Mouse (Mus musculus): ENCODE measurements around the gene Arhgap23. TPM values are rescaled to one million over a fixed set of nuclear protein-coding genes. Genes with fewer than 3 reads are reported as not detected.
A peak's percentile ranks its signal among the peaks of the same experiment; 100 is the strongest.

The Arhgap23 gene
- total RNA-seq, 2 experiments from 2014 or later, result 6.1 to 6.3 TPM

GRCm38 (mm10) chr11:97499865-97500719, 84.8 kb downstream of the Arhgap23 start, which contains the start of gene 4933428G20Rik:
Gene 4933428G20Rik (minus strand): TSS chr11:97500340.
- no peak for ATAC-seq (replicated peaks; ENCODE audit: poor library complexity)

GRCm38 (mm10) chr11:97500720-97501448, 85.6 kb downstream of the Arhgap23 start:
- ATAC-seq (replicated peaks; ENCODE audit: poor library complexity), result no peak

- ATAC-seq (replicated peaks; ENCODE audit: poor library complexity), result no peak
Measured at GRCm38 (mm10) chr11:97502383-97502782, 87.0 kb downstream of the Arhgap23 start.

GRCm38 (mm10) chr11:97502846-97503245, 87.5 kb downstream of the Arhgap23 start:
- ATAC-seq (replicated peaks; ENCODE audit: poor library complexity), result no peak

DNA sequence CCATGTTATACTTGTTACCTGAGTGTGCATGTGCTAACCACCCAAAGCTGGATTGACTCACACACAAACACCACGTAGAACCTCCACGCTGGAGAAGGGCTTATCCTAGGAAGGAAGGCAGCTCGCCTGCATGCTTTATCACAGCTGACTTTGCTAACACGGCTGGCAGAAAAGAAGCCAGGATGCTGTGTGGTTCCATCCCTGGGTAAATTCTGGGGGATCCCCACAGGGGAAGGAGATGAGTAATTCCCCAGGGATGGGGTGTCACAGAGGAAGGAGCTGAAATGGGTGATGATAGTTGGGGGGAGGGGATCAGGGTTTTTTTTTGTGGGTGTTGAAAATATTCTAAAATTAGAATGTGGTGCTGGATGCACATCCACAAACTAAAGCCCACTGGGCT, 90.5 kb downstream of the Arhgap23 start:
- no peak for ATAC-seq (replicated peaks; ENCODE audit: poor library complexity)

DNA sequence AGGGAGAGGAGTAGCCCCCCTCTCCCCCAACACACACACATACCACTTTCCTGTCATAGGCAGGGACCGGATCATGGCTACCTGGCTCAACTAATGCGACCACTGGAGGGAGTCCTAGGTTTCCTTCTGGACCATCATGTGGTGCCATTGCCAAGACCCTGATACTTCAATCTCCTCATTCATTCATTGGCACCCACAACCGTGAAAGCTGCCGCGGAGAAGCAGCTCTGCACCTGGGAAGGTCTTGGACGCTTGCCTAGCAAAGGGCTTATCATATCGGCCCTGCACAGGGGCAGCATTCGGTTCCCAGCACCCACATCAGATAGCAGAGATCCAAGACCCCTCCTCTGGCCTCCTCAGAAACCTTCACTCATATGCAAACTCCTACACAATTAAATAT, 91.0 kb downstream of the Arhgap23 start:
- no peak for ATAC-seq (replicated peaks; ENCODE audit: poor library complexity)

DNA sequence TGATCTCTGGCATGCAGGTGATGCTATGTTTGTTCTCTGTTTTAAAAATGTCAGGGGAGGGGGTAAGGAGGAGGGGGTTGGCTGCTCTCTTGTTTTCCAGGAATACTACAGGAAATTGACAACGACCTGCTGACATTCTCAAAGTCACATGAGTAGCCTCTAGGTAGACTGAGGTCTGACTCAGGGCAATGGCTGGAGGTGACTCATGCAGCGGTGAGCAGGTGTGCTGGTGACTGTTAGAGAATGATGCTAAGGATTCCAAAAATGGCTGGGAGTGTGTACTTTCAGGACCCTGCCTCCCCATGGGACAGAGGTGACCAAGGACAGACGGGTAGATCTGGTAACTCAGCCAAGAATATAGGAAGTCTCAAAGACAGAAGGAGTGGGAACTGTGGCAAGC, 92.9 kb downstream of the Arhgap23 start:
- no peak for ATAC-seq (replicated peaks; ENCODE audit: poor library complexity)

DNA sequence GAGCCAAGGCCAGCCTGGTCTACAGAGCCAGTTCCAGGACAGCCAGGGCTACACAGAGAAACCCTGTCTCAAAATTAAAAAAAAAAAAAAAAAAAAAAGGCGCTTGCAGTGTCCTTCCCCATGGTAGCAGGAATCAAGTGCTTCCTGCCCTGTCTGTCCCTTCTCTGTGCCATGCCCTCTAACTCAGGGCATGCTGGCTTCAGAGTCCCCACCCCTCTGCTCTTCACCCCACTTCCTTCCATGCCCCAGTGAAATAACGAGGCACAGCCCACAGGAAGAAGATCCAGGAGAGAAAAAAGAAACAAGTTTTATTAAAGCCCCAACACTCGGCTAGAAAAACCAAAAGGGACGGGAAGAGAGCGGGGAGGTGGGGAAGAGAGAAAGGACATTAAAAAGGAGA, 93.7 kb downstream of the Arhgap23 start:
- peak; percentile 49 for ATAC-seq (replicated peaks; ENCODE audit: poor library complexity)

DNA sequence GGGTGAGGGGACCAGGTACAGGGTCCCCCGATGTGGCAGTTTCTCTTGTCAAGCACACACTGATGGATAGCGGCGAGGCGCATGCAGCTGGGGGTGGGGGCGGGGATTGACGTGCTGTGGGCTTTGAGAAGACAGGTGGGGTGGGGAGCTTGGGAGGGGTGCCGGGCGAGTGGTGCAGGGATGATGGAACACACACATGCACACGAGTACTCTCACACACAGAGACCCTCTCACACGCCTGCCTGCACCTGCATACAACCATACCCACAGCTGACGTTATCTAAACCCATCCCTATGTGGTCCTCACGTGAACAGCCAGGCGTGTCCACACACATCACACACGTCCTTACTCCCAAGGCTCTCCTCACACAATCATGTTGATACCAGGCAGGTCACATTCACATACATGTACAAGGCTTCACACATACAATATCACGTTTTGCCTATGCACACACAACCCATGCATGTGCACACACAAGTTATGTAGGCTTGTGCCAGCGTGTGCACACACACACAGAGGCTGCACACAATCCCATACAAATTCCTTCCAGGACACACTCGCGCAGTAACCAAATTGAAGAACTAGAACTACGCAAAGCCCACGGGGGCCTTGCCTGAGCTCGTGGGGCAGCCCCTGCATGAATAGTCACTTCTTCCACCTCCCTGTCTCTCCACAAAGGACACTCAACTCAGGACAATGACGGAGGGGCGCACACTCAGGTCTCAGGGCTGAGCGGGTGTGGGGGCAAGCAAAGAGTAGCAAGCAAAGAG, 94.6 kb downstream of the Arhgap23 start:
- no peak for ATAC-seq (replicated peaks; ENCODE audit: poor library complexity)

DNA sequence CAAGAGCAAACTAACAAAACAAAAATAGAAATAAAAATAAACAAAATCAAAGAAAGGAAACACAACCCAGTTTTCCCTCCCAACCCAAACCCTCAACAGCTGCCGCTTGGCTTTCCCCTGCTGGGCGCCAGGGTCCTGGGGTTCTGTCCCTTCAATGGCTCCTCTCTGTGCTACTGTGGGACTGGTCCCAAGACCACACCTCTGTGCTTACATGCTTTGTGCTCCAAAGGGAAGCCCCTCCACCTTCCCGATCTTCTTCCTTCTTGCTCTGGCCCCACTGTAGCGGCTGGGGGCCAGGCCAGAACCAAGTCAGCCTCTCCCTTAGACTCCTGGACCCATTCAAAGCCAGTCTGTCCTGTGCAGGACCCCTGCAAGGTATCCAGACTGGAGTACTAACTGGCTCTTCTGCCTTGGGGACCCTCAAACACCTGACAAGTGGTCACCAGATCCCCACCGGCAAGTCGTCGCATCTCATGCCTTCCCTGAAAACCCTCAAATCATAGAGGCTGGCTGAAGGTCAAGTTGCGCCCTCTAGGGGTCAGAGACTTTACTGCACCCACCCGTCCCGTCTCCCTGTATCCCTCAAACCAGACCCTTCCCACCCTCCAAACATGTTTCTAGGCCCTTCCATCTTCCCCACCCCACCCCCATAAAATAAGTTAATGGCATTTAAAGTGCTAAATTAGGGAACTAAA, 95.8 kb downstream of the Arhgap23 start:
- peak; percentile 83 for ATAC-seq (replicated peaks; ENCODE audit: poor library complexity)

DNA sequence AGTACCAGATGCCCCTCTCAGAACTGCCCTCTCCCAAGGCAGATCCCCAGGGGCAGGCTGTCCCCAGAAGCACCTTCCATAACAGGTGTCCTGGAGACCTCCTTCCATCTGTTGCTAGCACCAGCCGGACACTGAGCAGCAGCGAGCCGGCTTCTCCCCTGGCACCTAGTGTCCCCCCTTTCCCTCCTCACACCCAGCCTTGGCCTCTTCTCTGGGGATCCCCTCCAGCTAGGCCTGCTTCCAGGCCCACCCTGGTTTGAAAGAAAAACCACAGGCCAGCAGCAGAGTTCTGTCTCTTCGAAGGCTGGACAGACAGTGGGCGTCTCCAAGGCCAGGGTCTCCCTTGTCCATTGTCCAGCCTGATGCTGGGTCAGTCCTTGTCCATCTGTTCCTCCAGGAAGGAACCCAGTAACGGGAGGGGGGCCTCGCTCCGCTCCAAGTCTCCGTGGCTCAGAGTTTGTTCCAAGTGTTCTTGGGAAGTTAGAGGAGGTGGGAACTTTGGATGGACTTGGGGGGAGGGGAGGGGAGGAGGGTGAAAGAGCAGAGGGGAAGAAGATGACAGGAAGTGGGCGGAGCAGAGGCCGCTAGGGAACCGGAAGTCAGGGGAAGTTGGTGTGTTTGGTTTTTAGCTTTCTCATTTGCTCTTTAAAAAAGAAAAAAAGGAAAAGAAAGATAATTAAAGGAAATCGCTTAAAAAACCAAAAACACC, 96.5 kb downstream of the Arhgap23 start:
- ATAC-seq (replicated peaks; ENCODE audit: poor library complexity), result peak; percentile 32; the same call in 1 of the 2 replicates

DNA sequence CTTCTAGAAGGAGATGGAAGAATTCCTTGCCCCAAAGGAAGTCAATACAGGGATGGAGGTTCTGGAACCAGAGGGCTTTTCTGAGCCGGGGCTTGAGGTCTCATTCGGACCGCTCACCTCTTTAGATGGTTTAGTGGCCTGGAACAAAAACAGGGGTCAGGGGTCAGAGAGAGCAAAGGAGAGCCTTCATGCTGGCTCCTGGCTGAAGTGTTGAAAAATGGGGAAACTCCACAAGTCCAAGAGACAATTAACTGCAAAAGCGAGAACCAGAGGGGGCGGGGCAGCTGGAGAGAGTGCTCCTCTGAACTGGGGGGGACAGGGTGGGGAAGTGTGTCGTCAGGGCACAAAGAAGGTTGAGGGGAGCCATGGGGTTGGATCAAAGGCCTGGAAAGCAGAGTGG, 97.2 kb downstream of the Arhgap23 start:
- no peak for ATAC-seq (replicated peaks; ENCODE audit: poor library complexity)

DNA sequence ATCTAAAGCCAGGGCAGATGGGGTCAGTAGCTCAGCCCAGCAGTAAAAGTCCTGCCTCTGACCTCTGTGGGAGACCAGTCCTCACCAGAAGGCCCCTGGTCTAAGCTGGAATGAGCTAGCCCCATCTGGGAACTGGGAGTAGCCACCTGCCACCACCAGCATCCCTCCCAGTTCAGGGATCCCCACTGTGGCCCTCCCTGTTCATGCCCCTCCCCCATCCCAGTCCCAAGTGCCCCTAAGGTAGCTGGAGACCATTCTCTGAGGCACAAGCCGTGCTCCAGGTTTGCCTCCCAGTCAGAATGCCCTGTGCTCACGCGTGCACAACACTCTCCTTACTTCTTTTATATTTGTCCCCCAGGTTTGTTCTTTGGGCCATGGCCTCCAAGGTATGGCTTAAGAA, 97.7 kb downstream of the Arhgap23 start:
- no peak for ATAC-seq (replicated peaks; ENCODE audit: poor library complexity)

DNA sequence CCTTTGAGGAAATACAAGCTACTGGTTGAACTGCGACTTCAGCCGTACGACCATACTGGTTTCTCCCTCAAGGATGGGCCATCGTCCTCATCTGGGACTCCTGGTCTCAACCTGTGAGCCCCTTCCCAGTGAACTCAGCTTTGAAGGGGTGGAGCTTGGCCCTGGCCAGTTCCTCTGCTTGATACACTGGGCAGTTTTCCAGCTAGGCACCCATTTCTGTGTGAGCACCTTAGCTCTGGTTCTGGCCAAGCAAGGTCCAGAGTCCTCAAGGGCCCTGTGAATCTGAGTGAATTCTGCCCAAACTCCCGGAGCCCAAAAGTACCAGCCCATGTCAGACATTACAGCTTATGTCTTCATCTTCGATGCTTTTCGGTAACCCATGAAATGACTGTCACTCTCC, 105.2 kb downstream of the Arhgap23 start:
- no peak for ATAC-seq (replicated peaks; ENCODE audit: poor library complexity)

DNA sequence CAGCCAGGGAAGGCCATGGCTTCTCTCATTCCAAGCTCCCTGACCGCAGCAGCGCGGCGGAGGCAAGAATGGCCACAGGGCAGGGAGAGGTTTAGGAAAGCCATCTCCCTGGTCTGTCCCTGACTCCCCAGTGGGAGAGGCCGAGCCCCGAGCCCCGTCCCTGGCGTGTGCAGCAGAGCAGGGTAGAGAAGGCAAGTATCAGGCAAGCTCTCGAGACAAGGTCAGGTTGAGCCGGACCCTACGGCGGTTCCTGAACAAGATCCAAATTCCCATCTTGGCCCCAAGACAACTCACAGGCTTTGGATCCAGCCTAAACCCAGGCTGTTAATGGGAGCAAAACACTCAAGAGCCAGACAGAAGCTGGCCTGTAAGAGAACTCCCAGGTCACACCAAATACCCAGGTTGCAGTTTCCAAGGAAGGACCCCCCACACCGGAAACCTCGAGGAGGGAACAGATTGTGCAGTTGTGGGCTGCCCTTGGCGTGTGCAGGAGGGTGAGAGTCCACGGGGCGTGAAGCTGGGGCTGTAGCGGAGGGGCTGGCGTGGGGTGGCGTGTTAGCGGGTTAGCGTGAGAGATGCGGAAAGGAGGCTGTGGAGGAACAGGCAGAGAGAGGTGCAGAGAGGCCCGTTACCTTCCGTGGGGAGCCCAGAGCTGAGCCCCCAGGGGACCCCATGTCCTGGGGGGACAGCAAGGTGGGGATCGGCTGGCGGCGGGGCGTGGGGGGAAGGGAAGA, 106.6 kb downstream of the Arhgap23 start:
- no peak for ATAC-seq (replicated peaks; ENCODE audit: poor library complexity)

DNA sequence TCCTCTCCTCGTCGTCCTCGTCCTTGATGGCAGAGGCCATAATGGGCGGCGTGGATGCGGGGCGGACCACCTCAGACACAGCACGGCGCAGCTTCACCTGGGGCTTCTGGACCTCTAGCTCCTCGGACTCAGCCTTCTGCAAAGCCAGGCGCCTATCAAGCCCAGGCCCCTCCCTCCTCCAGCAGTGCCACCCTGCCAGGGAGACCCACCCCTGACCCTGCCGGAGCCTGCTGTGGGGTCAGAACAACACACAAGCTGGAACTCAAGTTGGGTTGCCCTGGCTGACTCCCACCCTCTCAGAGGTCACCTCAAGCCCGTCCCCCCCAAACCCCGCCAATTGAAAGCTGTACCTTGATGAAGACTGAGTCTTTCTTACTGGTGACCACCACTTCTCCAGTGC, 107.8 kb downstream of the Arhgap23 start:
- ATAC-seq (replicated peaks; ENCODE audit: poor library complexity), result no peak

- no peak for ATAC-seq (replicated peaks; ENCODE audit: poor library complexity)
Measured at GRCm38 (mm10) chr11:97523827-97524261, 108.5 kb downstream of the Arhgap23 start.

DNA sequence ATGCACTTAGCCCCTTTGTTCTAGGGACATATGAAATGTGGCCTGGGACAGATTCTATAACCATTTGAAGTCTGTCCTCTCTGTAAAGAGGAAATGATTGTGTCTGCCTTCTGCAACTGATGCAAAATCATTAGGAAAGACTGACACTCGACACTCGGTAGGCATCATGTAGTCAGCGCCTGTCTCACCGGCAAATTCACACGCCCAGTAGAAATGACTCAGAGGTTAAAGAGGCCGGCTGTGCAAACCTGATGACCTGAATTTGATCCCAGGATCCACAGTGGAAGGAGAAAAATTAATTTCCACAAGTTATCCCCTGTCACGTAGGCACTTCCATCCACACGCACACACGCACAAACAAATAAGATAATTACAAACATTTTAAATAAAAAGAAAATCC, 109.0 kb downstream of the Arhgap23 start:
- ATAC-seq (replicated peaks; ENCODE audit: poor library complexity), result no peak

DNA sequence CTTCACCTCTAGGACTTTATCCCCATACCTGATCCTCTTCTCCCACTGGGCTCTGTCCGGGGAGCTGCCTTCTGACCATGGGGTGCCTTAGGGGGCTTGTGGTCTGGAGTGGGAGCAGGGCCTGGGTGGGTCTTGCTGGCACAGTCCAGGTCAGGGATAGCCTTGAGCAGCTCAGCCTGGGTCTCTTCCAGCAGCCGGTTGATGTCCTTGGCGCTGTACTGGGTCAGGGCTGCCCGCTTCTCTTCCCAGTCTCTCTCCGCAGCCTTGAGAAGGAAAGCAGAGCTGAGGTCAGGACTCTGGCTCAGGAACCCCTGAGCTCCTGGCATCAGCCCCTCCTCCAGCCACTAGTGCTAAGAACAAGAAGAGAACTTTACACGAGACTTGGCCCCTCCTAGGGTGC, 110.0 kb downstream of the Arhgap23 start:
- ATAC-seq (replicated peaks; ENCODE audit: poor library complexity), result no peak
